ENCODE assay signal across 8 mouse cellular contexts in genomic region chr13:32850668-32851404, GRCm38 (mm10). TPM values are rescaled to one million over a fixed set of nuclear protein-coding genes. Genes with fewer than 3 reads are reported as not detected.
DNase-seq lines count a peak whose midpoint lies in the region; ATAC-seq and TF ChIP-seq lines count a peak whose summit lies in the region.

Serpinb1a (minus strand) TSS chr13:32851185.

- H3K36me3 ChIP-seq in heart, embryonic 10.5 days = no peaks in the 10 kb centered on the region
- no peaks in the 10 kb centered on the region for H3K36me3 ChIP-seq in kidney, adult 2 months (ENCODE audit: control insufficient read depth, insufficient read depth, low read length)
- no peaks in the 10 kb centered on the region for H3K36me3 ChIP-seq in lung, embryonic 14.5 days (ENCODE audit: insufficient read depth)
- no peaks in the 10 kb centered on the region for H3K36me3 ChIP-seq in stomach, embryonic 14.5 days (ENCODE audit: control insufficient read depth, insufficient read depth, low read length)

- TF ChIP-seq CTCF in gastrocnemius, adult 2 months (IDR thresholded peaks at IDR 0.05) = no peak
- no peak for TF ChIP-seq CTCF in kidney, adult 2 months (conservative IDR thresholded peaks at IDR 0.05; ENCODE audit: insufficient read depth, insufficient read length, low read depth, low read length)
- TF ChIP-seq CTCF in lung, embryonic 14.5 days (IDR thresholded peaks at IDR 0.05; ENCODE audit: low read depth) = no peak

- H3K9me3 ChIP-seq in heart, embryonic 10.5 days = no peaks in the 10 kb centered on the region
- no peaks in the 10 kb centered on the region for H3K9me3 ChIP-seq in lung, embryonic 14.5 days (ENCODE audit: low read depth, low read length)
- H3K9me3 ChIP-seq in stomach, embryonic 14.5 days (ENCODE audit: control insufficient read depth, low read depth, low read length) = no peaks in the 10 kb centered on the region

- no peak within 1 kb of the TSS for H3K27ac ChIP-seq in heart, embryonic 10.5 days
- H3K27ac ChIP-seq in gastrocnemius, adult 2 months = peak within 1 kb of the TSS; percentile 60
- H3K27ac ChIP-seq in kidney, adult 2 months (ENCODE audit: insufficient read depth, low read depth, low read length) = no peak within 1 kb of the TSS; the same call in 1 of the 2 replicates
- no peak within 1 kb of the TSS for H3K27ac ChIP-seq in lung, embryonic 14.5 days (ENCODE audit: low read depth)
- H3K27ac ChIP-seq in stomach, embryonic 14.5 days (ENCODE audit: low read length) = no peak within 1 kb of the TSS

- intact Hi-C loops in gastrocnemius, adult 2 months (cut with DNase I) = no loop called here
- intact Hi-C loops in left cerebral cortex, postnatal 36 days (cut with DNase I) = no loop called here

- 61% methylated on average over 10 of the region's 10 CpGs for WGBS in heart, embryonic 10.5 days
- 29% methylated on average over 10 of the region's 10 CpGs for WGBS in kidney, adult 2 months
- WGBS in lung, embryonic 14.5 days = 49% methylated on average over 10 of the region's 10 CpGs
- WGBS in stomach, embryonic 14.5 days = 48% methylated on average over 10 of the region's 10 CpGs

- H3K9ac ChIP-seq in lung, embryonic 14.5 days = no peak within 1 kb of the TSS
- no peak within 1 kb of the TSS for H3K9ac ChIP-seq in stomach, embryonic 14.5 days (replicated peaks; ENCODE audit: low read depth, low read length)

- TF ChIP-seq POLR2A in kidney, adult 2 months (IDR thresholded peaks at IDR 0.05; ENCODE audit: low read depth, low read length) = no peak

- no peak within 1 kb of the TSS for H3K4me3 ChIP-seq in heart, embryonic 10.5 days
- H3K4me3 ChIP-seq in gastrocnemius, adult 2 months = peak within 1 kb of the TSS; percentile 64
- H3K4me3 ChIP-seq in kidney, adult 2 months (ENCODE audit: insufficient read depth, low read depth, low read length) = peak within 1 kb of the TSS; percentile 12; the same call in 1 of the 2 replicates
- no peak within 1 kb of the TSS for H3K4me3 ChIP-seq in lung, embryonic 14.5 days (ENCODE audit: low read depth, low read length)
- H3K4me3 ChIP-seq in stomach, embryonic 14.5 days (ENCODE audit: low read depth, low read length) = no peak within 1 kb of the TSS

- peaks cover 7% of the 10 kb centered on the region; the same call in 1 of the 2 replicates for H3K4me1 ChIP-seq in heart, embryonic 10.5 days
- H3K4me1 ChIP-seq in kidney, adult 2 months (ENCODE audit: control insufficient read depth, insufficient read depth, low read length) = peaks cover 13% of the 10 kb centered on the region
- H3K4me1 ChIP-seq in lung, embryonic 14.5 days (ENCODE audit: insufficient read depth) = no peaks in the 10 kb centered on the region; the same call in 1 of the 2 replicates
- no peaks in the 10 kb centered on the region; the same call in 1 of the 2 replicates for H3K4me1 ChIP-seq in stomach, embryonic 14.5 days (ENCODE audit: control insufficient read depth, insufficient read depth, low read length)

- no peak within 1 kb of the TSS for H3K4me2 ChIP-seq in lung, embryonic 14.5 days
- no peak within 1 kb of the TSS for H3K4me2 ChIP-seq in stomach, embryonic 14.5 days (replicated peaks; ENCODE audit: low read depth, low read length)

- DNase-seq in heart, adult 11 months = peak; percentile 98
- no peak for DNase-seq in heart, embryonic 10.5 days (ENCODE audit: low spot score)
- DNase-seq in gastrocnemius, adult 2 months = peak; percentile 80
- DNase-seq in kidney, adult 2 months = peak; percentile 71
- DNase-seq in lung, embryonic 14.5 days = peak; percentile 81
- DNase-seq in left cerebral cortex, postnatal 36 days (ENCODE audit: low spot score in 2 of 2) = no peak
- DNase-seq in frontal cortex, postnatal 25 days (ENCODE audit: low spot score in 2 of 2) = no peak

- peak; percentile 86 for ATAC-seq in lung, embryonic 14.5 days (ENCODE audit: insufficient read depth)
- ATAC-seq in stomach, embryonic 14.5 days (ENCODE audit: insufficient number of reproducible peaks, insufficient read depth, low FRiP score, low read depth) = peak; percentile 59; the same call in 1 of the 2 replicates

- no peaks in the 10 kb centered on the region for H3K27me3 ChIP-seq in heart, embryonic 10.5 days (ENCODE audit: insufficient read depth, poor library complexity, severe bottlenecking)
- no peaks in the 10 kb centered on the region for H3K27me3 ChIP-seq in kidney, adult 2 months (replicated peaks; ENCODE audit: control insufficient read depth, insufficient read depth, low read length)
- no peaks in the 10 kb centered on the region for H3K27me3 ChIP-seq in lung, embryonic 14.5 days (ENCODE audit: insufficient read depth, low read length)
- no peaks in the 10 kb centered on the region for H3K27me3 ChIP-seq in stomach, embryonic 14.5 days (ENCODE audit: control insufficient read depth, insufficient read depth, low read length)

RNA-seq across cellular contexts. Expression of gene Serpinb1a, which starts in this region (rescaled TPM):
- polyA plus RNA-seq in heart, embryonic 10.5 days (2016; fragmentation: Nextera tagmentation; extraction: Ambion mirVana) = 2.3 and 2.6 TPM in 2 replicates
- 1 to 10 TPM; 3.7 to 4.0 TPM for total RNA-seq in gastrocnemius, adult 2 months (2021)
- polyA plus RNA-seq in kidney, adult 2 months (2012; rRNA removed) = 6.9 and 7.7 TPM in 2 replicates
- polyA plus RNA-seq in lung, embryonic 14.5 days (2014; fragmentation: Nextera tagmentation; extraction: Ambion mirVana) = 5.1 and 6.4 TPM in 2 replicates
- polyA plus RNA-seq in stomach, embryonic 14.5 days (2014; fragmentation: Nextera tagmentation; extraction: Ambion mirVana) = 21.2 and 31.1 TPM in 2 replicates
- total RNA-seq in left cerebral cortex, postnatal 36 days (2021) = 1 to 10 TPM; 2.2 to 4.4 TPM

Comparison
In these comparisons a context has a peak if more than half of its experiments do, and no peak if none do; other contexts are left out.
1. DNase-seq: peak in heart, adult 11 months (single experiment), gastrocnemius, adult 2 months (single experiment), kidney, adult 2 months (single experiment) and lung, embryonic 14.5 days (single experiment); none in heart, embryonic 10.5 days (single experiment), left cerebral cortex, postnatal 36 days (0 of 2) and frontal cortex, postnatal 25 days (0 of 2).
2. H3K4me3 ChIP-seq: peak in gastrocnemius, adult 2 months (single experiment) and kidney, adult 2 months (single experiment); none in heart, embryonic 10.5 days (single experiment), lung, embryonic 14.5 days (single experiment) and stomach, embryonic 14.5 days (single experiment).